Mouse (Mus musculus) left cerebral cortex, adult 2 months (tissue): Measurements from ENCODE around the gene Anapc2. TPM values are rescaled to one million over a fixed set of nuclear protein-coding genes. Genes with fewer than 3 reads are reported as not detected.

Source experiments
- DNase-seq, 2 experiments: peaks; one replicate each; pipeline ENCODE4 v3.0.0; 2021 to 2022; ENCODE audit warnings: low spot score in 2 of 2, mixed read lengths in 1 of 2; ENCODE audit errors: extremely low spot score in 1 of 2
- H3K27ac ChIP-seq: fragments of 200-600 bp; 2 replicates; pipeline ENCODE4 v1.8.1; 2022
- H3K4me3 ChIP-seq: fragments of 200-600 bp; 2 replicates; pipeline ENCODE4 v1.8.1; 2022
- CTCF ChIP-seq: fragments of 200-600 bp; IDR thresholded peaks from 2 replicates; pipeline ENCODE4 v1.8.1; 2022; ENCODE audit warnings: antibody characterized with exemption, mild to moderate bottlenecking, moderate library complexity
- intact Hi-C: fragments of 180-260 bp; cut with DNase I; formaldehyde crosslinking; loops from one replicate; pipeline ENCODE4 v1.15.1; 2025
- total RNA-seq, 2 experiments: library from RNA; stranded (reverse); gene quantifications; 2 replicates each; pipeline ENCODE4 v1.2.3; 2021

Gene Anapc2
- total RNA-seq, 2 experiments from 2014 or later, result 87.1 to 90.3 TPM

- TF ChIP-seq CTCF, result no peak
- intact Hi-C loops, result loop anchor here (2.0 kb wide), 2 partner anchors 35 to 71 kb away; no protein-coding TSS in a partner anchor
- Histone ChIP-seq H3K27ac (peak overlapping the region; percentile 85), H3K4me3 (peak overlapping the region; percentile 86)
- DNase-seq, result no peak
Measured at GRCm38 (mm10) chr2:25263623-25264285, 8.5 kb upstream of the Anapc2 start.

GRCm38 (mm10) chr2:25264286-25264660 is 8.0 kb upstream of the Anapc2 start:
- DNase-seq, result no peak
- intact Hi-C loops, result no loop called here
- Histone ChIP-seq H3K4me3 (peak overlapping the region; percentile 86), H3K27ac (peak overlapping the region; percentile 85)
- TF ChIP-seq CTCF, result no peak

GRCm38 (mm10) chr2:25264851-25265250 is 7.4 kb upstream of the Anapc2 start:
- Histone ChIP-seq H3K27ac (peak overlapping the region; percentile 85), H3K4me3 (peak overlapping the region; percentile 86)
- peak in 1 of 2 experiments; percentile 11 for DNase-seq
- no peak for TF ChIP-seq CTCF
- intact Hi-C loops, result no loop called here

- intact Hi-C loops, result no loop called here
- H3K4me3 ChIP-seq, result peak overlapping the region; percentile 86
- TF ChIP-seq CTCF, result no peak
- H3K27ac ChIP-seq, result peak overlapping the region; percentile 85
- DNase-seq, result peak in 1 of 2 experiments; percentile 13
Measured at GRCm38 (mm10) chr2:25265897-25266656, 6.2 kb upstream of the Anapc2 start.

- intact Hi-C loops, result no loop called here
- TF ChIP-seq CTCF, result no peak
- Histone ChIP-seq H3K4me3 (peak overlapping the region; percentile 86), H3K27ac (peak overlapping the region; percentile 85)
- DNase-seq, result peak in 1 of 2 experiments; percentile 28
Measured at GRCm38 (mm10) chr2:25266720-25267119, 5.6 kb upstream of the Anapc2 start.

GRCm38 (mm10) chr2:25267241-25267640 is 5.0 kb upstream of the Anapc2 start:
- intact Hi-C loops, result no loop called here
- no peak for DNase-seq
- TF ChIP-seq CTCF, result no peak
- H3K27ac ChIP-seq, result peak overlapping the region; percentile 85
- no peak overlapping the region for H3K4me3 ChIP-seq

GRCm38 (mm10) chr2:25267746-25268309 is 4.5 kb upstream of the Anapc2 start:
- no peak for TF ChIP-seq CTCF
- H3K27ac ChIP-seq, result peak overlapping the region; percentile 85
- no peak for DNase-seq
- H3K4me3 ChIP-seq, result no peak overlapping the region
- intact Hi-C loops, result no loop called here

- DNase-seq, result no peak
- Histone ChIP-seq H3K4me3 (peak overlapping the region; percentile 91), H3K27ac (peak overlapping the region; percentile 89)
- TF ChIP-seq CTCF, result no peak
- intact Hi-C loops, result loop anchor here (1.0 to 2.0 kb wide), 2 partner anchors 17 to 60 kb away; partner anchors contain the start of genes Man1b1 and Tmem203
Measured at GRCm38 (mm10) chr2:25272515-25272914, 237 bp downstream of the Anapc2 start.

- Histone ChIP-seq H3K4me3 (peak overlapping the region; percentile 91), H3K27ac (peak overlapping the region; percentile 89)
- intact Hi-C loops, result loop anchor here (2.0 kb wide), 1 partner anchor 60 kb away; the partner anchor contains the start of gene Man1b1
- TF ChIP-seq CTCF, result no peak
- no peak for DNase-seq
Measured at GRCm38 (mm10) chr2:25273010-25273409, 732 bp downstream of the Anapc2 start.

- H3K27ac ChIP-seq, result no peak overlapping the region
- H3K4me3 ChIP-seq, result no peak overlapping the region
- intact Hi-C loops, result loop anchor here (1.0 kb wide), 1 partner anchor 49 kb away; no protein-coding TSS in a partner anchor
- peak; percentile 84 for TF ChIP-seq CTCF
- peak; percentile 73 for DNase-seq
Measured at GRCm38 (mm10) chr2:25278928-25279882, 6.9 kb downstream of the Anapc2 start.

- no peak for DNase-seq
- intact Hi-C loops, result no loop called here
- Histone ChIP-seq H3K27ac (no peak overlapping the region), H3K4me3 (no peak overlapping the region)
- no peak for TF ChIP-seq CTCF
Measured at GRCm38 (mm10) chr2:25285551-25285950, 13.3 kb downstream of the Anapc2 start.
